Mouse (Mus musculus): ENCODE results near the gene Clcn1.

Gene Clcn1

DNA sequence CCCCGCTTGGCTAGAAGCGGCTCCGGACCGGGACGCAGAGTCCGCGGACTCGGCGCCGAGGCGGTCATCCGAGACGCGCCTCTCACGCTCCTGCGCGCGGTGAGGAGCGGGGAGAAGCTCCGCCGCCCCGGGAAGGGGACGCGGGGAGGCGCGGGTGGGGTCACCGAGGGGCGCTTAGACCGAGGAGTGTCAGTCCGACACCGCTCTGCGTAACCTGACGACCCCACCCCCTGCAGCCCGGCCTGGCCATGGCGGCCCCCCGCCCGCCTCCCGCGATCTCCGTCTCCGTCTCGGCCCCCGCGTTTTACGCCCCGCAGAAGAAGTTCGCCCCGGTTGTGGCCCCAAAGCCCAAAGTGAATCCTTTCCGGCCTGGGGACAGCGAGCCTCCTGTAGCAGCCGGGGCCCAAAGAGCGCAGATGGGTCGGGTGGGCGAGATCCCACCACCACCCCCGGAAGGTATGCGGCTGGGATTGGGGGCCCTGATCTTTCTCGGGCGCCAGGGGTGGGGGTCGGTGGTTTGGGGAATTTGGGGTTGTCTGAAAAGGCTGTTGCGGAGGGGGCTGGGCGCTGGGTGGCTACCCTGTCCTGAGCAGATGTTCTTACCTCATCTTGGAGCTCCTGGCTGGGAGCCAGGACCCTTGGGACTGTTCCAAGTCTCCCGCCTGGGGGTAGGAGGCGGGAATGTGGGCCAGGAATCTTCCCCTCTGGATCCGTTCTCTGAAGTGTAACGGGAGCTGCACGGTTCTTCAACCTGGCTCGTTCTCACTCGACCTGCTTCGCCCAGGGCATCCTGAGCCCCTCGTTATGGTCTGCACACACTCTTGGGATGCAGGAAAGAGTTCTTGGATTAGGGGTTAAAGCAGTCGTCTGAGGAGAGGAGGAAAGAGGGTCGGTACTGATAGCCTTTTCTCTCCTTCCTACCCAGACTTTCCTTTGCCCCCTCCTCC lies 63.8 kb downstream of the Clcn1 start:
- DNase-seq (ENCODE audit: low read depth) = no peak

DNA sequence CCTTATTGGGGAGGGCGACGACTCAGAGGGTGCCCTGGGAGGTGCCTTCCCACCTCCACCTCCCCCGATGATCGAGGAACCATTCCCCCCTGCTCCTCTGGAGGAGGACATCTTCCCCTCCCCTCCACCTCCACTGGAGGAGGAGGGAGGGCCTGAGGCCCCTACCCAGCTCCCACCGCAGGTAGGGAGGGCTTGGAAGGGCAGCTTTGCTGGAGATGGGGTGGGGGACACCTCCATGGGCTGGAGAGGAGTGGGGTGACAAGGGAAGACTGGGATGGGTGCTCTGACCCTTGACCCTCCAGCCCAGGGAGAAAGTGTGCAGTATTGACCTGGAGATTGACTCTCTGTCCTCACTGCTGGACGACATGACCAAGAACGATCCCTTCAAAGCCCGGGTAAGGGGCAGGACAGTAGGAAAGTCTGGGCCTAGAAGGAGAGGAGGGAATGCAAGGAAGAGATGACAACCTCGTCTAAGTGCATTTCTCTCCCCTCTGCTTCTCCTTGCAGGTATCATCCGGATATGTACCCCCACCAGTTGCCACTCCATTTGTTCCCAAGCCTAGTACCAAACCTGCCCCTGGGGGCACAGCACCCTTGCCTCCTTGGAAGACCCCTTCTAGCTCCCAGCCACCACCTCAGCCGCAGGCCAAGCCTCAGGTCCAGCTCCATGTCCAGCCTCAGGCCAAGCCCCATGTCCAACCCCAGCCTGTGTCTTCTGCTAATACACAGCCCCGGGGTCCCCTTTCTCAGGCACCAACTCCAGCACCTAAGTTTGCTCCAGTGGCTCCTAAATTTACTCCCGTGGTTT lies 64.7 kb downstream of the Clcn1 start:
- DNase-seq (ENCODE audit: low read depth) = peak; percentile 10

DNA sequence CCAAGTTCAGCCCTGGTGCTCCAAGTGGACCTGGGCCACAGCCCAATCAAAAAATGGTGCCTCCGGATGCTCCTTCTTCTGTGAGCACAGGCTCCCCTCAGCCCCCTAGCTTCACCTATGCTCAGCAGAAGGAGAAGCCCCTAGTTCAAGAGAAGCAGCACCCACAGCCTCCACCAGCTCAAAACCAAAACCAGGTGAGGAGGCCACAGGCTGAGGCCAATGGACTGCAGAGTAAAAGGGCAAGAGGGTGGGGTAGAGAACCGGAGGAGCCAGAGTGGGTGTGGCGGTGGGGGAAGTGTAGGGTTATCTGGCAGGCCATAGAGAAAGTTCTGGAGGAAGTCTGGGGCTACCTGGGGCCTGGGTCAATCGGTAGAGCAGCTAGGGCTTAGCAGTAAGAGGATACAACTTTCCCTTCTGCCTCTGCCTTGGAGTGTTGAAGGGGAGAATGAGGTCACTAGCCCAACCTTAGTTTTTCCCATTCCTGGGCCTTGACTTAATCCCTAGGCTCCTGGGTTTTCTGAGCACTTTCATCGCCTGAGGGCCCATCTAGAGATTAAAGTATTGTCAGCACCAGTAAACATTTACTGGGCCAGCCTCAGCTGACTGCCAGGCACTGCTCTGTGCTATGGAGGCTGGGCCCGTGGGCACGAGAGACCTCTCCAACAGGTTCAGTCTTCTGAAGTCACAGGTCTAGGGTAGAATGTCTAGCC lies 65.4 kb downstream of the Clcn1 start:
- peak; percentile 29 for DNase-seq (ENCODE audit: low read depth)

DNA sequence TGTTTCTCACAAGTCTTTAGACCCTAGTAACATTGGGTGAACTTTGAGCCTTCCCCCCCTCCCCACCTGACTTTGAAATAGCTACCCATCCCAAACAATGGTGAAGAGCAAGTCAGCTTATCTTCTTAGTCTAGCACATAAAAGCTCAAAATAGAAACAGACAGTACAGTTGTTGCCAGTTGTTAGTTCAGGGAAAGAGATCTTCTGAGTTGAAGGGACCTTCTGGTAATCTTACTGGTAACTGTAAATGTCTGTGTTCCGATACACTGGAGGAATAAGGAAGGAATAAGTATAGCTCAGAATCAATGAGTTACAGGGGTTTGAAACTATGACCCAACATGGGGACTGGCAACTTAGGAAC lies 66.0 kb downstream of the Clcn1 start:
- DNase-seq (ENCODE audit: low read depth) = no peak

DNA sequence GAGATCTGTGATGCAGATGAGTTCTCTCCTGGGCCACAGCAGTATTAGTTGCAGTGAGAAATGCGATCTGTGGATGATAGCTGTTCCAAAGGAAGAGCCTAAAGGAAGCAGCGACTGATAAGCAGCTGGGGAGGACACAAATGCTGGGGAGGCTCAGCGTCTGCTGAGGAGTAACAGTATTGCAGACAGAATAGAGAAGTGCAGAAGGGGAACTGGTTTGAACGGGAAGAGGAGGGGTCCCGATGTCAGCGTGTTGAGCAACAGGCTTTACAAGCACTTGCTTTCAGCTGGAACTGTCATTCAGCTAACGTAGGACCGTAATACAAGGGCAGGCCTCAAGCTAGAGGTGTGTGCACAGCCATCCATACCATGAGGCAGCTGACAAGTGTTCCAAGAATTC lies 66.7 kb downstream of the Clcn1 start:
- DNase-seq (ENCODE audit: low read depth) = no peak

DNA sequence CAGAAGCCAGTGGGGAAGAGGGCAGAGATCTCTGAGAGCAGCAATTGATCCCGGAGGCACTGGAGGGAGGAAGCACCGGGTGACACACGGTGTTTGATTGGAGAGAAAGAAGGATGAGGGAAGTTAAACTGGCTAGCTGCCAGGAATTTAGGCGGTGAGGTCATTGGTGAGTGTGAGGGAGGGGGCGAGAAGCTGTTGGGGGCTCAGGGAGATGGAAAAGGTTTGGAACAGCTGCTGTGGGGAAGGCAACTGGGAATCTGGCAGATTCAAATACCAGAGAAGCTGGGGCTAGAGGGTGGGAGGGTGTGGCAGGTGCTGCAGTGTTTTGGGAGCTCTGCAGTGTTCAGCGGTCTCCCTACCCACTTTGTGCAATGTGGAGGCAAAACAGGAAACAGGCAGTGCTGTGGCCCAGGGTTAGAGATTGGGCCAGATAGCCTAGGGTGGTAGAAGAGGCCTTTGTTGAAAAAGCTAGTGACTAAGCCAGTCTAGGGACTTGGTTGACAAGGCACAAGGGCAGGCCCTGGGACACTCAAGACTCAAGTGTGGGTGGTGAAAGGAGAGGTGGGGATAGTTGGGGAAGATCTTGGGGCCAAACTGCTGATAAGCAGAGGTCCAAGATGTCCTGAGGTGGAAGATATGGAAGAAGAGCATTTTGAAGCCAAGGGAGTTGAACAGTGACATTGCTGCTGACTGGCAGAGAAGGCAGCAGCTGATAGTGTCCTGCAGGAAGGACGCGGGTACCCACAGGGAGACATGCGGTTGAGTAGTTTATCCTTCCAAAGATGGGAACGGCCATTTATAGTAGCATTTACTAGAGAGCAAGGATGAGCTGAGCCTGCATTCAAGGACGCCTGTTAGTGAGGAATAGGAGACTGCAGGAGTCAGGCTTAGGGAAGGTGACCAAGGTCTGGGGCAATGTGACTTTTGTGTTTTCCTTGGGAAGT lies 67.9 kb downstream of the Clcn1 start:
- DNase-seq (ENCODE audit: low read depth) = peak; percentile 34

DNA sequence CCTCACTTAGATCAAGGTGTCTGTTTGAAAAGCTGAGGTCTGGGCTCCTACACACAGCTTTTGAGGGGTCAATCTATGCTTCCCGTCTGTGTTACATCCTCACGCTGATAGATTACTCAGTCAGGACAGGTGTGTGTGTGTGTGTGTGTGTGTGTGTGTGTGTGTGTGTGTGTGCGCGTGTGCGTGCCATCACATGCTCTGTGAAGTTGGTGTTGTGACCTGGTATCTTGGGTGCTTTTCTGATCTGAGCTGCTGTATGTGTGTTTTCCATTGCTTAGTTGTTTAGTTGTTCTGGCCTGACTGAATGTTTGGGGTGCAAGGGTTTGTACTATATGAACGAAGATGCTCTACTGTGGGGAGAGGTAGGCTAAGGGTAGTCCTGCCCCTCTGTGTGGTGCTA lies 68.9 kb downstream of the Clcn1 start:
- DNase-seq (ENCODE audit: low read depth) = no peak

DNA sequence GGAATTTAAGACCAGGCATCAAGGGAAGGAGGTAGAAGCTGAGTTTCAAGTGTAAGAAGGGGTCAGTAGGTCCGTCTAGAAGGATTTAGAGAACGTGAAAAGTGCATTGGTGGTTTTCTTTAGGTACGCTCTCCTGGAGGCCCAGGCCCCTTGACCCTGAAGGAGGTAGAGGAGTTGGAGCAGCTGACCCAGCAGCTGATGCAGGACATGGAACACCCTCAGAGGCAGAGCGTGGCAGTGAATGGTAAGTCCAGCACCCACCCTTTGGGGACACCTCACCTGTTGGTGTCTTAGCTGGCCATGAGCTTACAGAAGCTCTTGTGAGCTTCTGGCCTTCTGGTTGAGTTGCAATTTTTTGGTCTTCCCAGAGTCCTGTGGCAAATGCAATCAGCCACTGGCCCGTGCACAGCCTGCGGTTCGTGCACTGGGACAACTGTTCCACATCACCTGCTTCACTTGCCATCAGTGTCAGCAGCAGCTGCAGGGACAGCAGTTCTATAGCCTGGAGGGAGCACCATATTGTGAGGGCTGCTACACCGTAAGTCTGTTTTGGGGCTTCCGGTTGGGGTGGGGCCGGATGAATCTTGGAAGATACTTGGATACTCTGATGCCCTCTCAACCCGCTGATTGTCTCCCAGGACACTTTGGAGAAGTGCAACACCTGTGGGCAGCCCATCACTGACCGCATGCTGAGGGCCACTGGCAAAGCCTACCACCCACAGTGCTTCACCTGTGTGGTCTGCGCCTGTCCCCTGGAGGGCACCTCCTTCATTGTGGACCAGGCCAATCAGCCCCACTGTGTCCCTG lies 69.5 kb downstream of the Clcn1 start:
- DNase-seq (ENCODE audit: low read depth) = no peak

DNA sequence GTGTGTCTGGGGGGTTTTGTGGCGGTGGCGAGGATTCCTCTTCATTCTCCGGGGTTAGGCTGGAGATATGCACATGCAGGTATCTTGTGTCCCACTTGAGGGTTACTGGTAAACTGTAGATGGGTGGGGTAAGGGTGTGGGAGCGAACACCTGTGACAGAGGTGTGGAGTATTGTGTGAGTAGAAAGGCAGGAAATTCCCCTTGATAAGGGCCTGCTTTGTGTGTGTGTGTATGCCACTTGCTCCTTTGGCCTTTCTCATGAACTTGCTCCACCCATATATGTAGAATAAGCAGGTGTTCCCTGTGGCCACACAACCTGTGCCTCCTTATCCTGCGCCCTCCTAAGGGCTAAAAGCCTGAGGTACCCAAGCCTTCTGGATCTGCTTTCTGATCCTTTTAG lies 70.4 kb downstream of the Clcn1 start:
- DNase-seq (ENCODE audit: low read depth) = no peak

DNA sequence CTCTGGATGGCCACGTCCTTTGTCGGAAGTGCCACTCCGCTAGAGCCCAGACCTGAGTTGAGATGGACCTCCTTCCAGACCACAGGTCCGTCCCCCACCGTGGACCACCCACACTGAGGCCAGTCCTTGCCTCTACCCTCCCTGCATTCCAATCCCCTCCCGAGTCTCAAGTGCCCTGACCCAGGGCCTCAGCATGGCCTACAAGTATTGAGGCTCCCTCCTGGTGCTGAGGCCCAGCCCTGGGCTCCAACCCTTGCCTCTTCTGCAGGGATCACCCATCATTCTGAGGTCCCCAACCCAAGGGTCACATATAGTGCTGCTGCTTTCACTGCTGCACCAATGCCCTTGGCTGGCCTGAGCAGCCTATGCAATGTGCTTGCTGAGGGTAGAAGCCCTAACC lies 71.4 kb downstream of the Clcn1 start:
- no peak for DNase-seq (ENCODE audit: low read depth)

DNA sequence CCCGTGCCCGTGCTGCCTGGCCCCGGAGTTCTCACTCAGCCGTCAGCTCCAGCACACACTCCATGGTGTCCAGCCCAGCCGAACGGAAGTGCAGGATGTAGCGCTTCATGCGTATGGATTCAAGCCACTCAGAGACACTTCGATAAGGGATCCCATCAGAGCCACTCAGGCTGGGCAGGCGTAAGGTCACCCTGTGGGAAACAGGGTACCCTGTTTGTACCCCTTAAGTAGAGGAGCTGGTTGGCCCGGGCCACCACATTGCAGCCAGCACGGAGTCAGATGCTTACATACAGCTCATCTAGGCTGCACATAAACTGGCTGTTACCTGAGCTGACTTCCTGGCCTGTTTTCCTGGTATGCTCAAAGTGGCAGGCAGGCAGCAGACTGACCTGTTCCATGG lies 72.4 kb downstream of the Clcn1 start:
- DNase-seq (ENCODE audit: low read depth) = no peak

DNA sequence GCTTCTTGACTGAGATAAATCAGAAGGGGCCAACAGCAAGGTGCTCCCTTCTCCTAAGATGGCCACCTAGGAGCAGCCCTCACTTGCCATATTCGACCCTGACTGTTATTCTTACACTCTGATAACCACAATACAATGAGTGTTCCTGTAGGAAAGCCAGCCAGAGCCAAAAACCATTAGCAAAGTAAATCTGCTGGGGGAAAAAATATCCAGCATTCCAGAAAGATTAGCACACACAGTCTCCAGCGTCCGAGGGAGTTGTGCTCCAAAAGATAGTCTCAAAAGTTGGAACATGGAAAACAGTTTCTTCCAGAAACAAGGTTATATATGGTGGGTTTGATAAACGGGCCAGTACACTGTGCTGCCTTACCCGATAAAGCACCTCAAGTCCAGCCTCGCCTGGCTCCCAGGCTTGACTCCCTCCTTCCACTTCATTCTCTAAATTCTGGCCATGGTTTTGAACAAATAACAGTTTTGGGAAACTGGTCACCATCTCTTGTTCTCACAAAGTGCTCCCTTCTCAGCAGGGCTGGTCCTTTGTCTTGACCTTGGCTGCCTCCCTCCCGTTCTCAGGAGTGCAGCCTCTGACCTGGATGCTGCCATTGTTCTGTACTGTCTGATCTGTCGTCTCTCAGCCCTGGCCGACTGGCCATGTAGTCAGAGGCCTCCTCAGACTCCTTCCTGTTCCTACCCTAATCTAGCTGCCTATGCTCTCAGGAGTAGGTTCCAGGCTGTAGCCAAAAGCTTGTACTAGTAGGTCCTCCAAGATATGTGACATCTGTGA lies 73.1 kb downstream of the Clcn1 start:
- DNase-seq (ENCODE audit: low read depth) = no peak

DNA sequence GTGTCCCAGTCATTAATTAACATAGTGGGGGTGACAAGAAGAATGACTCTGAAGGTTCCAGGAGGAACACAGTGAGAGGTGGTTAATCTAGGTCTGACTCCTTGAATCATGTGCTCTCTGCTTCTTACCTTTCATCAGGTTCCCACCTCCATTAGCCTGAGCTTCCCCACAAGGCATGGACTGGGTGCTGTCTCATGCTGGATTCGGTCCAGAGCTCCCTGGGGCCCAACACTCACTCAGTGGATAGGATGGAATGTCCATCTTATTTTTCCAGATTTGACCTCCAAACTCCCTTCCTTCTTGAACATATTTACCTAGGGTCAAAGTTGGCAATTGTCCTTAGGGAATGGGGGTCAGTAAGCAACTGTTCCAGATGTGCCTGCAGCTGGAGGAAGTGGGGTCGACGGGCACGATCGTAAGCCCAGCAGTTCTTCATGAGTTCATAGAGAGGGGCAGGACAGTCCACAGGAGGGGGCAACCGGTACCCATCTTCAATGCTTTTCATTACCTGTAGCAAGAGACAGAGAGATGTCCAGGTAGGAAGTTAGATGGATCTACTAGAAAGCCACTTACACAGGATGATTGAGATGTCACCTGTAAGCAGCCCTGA lies 73.9 kb downstream of the Clcn1 start:
- no peak for DNase-seq (ENCODE audit: low read depth)

DNA sequence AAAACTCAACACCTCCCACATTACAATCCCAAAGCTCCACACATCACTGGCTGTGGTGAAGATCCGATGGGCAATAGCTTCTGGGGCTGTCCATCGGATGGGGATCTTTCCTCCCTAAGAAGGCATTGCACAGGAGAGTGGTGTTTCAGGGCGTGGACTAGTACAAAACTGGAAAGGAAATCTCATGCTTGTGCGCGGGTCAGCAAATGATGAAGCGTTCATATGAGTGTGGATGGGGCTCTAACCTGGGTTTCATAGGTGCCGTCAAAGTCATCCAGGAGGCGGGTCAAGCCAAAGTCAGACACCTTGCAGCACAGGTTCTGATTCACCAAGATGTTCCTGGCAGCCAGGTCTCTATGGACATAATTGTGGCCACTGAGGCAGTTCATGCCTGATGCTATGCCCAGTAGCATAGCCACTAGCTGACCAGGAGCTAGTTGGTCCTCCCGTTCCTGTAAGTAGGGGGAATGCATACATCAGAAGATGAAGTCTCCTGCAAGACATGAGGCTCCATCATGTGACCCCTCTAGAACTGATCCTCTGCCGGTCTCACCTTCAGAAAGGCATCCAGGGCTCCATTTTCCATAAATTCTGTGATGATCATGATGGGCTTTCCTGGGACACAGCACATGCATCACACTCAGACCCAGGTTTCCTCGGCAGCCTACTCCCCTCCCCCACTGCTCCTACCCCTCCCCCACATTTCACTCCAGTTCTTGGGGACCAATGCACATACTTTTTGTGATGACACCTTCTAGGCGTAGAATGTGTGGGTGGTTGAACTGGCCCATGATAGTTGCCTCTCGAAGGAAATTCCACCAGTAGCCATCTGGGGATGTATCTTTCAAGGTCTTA lies 74.8 kb downstream of the Clcn1 start:
- DNase-seq (ENCODE audit: low read depth) = no peak

DNA sequence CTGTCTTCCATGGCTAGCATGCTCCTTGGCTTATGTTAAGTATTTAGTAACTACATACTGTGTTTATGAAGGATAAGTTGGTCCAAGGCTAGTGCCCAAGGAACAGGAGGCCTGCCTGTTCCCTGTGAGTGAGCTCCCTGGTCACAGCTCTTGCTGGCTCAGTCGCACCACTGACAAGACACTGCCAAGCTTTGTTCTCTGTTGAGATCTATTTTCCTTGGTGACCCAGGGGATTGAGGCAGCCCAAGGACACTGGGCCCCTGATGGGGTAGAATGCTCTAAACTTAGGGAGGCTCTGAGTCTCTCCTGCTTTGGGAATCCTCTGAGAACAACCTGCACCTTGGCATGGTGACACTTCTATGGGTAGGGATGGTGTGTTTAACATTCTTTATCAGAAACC lies 75.6 kb downstream of the Clcn1 start:
- no peak for DNase-seq (ENCODE audit: low read depth)

DNA sequence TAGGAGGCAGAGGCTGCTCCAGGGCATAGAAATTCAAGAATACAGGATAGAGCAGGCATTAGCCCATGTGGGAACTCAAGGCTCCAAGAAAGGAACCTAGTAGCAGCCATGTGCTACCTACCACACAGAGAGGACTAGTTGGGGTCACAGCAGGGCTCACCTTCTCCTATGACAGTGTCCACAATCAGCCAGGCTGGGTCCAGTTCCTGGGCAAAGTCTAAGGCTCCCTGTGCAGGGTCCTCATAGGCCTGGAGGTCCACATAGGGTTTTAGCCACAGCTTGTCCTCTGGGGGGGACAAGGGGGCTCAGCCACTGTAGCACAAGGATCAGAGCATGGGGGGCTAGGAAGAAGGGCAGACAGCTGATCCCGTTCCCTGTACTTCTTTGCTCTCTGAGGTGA lies 76.0 kb downstream of the Clcn1 start:
- no peak for DNase-seq (ENCODE audit: low read depth)

DNA sequence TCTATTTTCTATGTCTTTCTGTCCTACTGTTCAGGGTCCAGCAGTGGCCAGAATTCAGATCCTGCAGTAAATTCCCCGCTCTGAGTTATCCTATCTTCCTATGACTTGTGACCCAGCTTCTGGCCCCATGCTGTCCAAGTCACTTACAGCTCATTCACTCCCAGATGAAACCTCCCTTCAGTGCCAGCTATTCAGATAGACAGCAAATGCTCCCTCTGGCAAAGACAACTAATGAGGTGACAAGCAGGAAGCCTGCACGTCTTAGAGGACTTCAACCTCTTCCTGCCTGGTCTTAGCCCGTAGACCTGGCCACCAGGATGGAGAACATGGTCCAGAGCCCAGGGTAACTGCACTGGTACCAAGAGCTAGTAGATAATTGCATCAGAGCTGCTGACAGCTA lies 76.5 kb downstream of the Clcn1 start:
- DNase-seq (ENCODE audit: low read depth) = no peak

DNA sequence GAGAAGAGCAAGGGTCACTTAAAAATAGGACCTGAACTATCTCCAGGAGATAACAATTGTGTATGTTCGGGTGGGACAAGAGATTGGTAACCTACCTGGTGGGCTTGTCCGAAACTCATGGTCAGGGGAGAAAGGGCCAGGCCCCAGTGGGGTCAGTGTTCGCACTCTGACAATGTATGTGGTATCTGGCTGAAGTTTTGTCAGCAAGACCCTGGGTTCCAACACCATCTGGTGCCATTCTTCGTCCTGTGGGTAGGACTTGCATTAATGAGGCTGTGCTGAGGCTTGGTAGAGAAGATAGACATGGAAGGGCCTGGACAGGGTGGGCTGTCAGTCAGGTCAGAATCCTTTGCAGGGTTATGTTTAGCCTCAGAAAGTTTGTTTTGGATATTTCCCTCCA lies 77.6 kb downstream of the Clcn1 start:
- no peak for DNase-seq (ENCODE audit: low read depth)

DNA sequence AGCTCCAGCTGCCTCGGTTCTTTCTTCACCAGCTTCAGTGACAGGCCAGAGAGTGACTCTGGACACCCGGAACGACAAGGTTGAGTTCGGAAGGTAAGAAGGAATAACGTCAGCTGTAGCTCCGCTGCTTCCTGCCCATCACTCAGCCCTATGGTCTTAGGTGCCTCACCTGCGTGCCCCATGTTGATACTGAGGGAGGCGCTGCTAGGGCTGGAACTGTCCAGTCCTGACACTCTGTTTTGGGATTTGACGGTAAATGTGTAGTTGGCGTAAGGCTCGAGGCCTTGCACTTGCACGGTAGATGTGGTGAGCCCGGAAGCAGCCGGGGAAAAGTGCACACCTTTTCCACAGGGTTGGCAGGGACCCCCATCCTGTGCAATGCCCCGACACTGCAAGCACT lies 78.1 kb downstream of the Clcn1 start:
- DNase-seq (ENCODE audit: low read depth) = no peak
